Mouse (Mus musculus) induced T-regulatory cell, adult 2 months (primary cell): ENCODE measurements around the gene Dnm2.

Experiments
- DNase-seq: peaks from one replicate; pipeline ENCODE4 v3.0.0-alpha.2; 2012; ENCODE audit warnings: low read depth

The Dnm2 gene

DNA sequence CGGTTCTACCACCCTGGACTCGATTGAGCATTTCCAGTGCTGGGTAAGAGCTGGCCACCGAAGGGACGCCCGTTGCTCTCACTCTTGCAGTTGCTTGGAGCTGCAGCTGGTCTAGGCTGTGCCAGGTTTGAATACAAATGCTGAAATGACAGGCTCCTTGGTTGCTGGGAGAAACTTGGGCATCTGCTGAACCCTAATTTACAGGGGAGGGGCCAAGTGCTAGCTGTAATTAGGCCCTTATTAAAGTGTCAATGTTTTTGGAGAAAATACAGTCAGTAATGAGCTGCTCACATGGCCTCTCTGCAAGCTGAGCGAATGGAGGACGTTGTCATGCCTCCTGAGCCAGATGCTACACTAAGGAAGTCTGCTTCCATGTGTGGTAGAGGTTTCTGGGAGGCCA, 6.0 kb downstream of the Dnm2 start:
- no peak for DNase-seq

- no peak for DNase-seq
These were observed 7.4 kb downstream of the Dnm2 start for GRCm38 (mm10) chr9:21432066-21432465.

- no peak for DNase-seq
These were observed 9.1 kb downstream of the Dnm2 start for GRCm38 (mm10) chr9:21433766-21434165.

GRCm38 (mm10) chr9:21434410-21434809, 9.7 kb downstream of the Dnm2 start:
- no peak for DNase-seq

DNA sequence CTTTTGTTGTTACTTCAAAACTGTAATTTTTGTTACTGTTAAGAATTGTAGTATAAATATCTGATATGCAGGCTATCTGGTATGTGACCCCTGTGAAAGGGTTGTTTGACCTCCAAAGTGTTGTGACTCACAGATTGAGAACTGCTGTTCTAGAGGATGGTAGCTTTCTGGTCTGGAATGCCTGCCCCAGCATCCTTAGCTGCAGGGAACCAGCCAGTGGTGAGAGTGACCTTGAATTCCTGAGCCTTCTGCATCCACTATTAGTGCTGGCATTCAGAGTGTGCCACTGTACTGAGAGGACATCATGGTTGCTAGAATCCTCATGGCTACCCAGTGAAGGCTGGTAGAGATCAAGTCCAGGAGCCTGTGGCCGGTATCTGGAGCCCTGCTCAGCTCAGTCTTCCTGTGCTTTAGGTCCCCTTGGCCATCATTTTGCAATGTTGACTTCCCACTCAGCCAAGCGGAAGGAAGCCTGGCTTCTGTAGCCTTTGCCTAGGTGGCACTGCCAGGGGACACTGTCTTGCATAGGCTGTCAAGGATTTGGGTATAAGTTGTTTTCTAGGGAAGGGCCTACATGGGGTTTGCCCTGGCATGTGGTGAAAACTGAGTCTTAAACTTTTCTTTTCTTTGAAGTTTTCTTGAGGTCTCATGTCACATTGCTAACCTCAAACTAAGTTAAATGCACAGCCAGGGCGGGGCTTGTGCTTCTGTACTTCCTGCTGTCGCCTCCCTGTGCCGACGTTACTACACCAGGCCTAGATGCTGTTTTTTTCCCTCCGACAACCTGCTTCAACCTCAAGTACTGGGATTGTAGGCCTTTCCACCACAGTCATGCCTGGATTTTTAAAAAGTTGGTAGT, 11.3 kb downstream of the Dnm2 start:
- peak; percentile 92 for DNase-seq

GRCm38 (mm10) chr9:21437577-21437976, 12.9 kb downstream of the Dnm2 start:
- no peak for DNase-seq

DNA sequence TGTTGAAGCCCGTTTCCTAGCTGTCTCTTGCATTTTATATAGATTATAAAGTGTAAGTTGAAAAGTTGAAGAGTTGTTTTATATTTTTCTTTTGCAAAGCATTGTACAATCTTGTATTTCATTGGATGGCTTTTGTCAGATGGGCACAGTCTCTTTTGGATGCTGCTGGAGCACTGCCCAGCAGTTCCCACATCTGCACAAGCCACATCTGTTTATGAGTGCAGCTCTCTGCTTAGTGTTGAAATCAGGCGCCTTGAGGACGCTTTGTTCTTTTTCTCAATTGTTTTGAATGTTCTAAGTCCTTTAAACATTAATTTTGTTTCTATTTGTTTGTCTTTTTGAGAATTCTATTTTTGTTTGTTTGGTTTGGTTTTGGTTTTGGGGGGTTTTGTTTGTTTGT, 13.5 kb downstream of the Dnm2 start:
- DNase-seq = no peak

DNA sequence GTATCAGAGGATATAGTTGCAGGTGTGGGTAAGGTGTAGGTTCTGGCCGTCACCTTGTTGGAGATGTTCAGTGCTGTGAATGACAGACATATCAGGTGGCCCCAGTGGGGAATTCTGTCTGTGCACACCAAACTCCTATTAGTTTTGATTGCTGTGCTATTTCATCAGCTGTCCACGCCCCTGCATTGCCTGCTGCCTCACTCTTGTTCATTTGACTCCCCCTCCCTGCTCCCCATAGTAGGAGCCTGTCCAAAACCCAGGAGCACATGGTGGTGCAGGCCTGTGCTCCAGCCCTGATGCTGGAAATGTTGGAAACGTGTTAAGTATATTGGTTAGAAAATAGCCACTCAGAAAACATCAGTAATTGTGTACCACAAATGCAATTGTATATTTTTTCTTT, 14.7 kb downstream of the Dnm2 start:
- no peak for DNase-seq

- no peak for DNase-seq
These were observed 15.2 kb downstream of the Dnm2 start for GRCm38 (mm10) chr9:21439914-21440313.

DNA sequence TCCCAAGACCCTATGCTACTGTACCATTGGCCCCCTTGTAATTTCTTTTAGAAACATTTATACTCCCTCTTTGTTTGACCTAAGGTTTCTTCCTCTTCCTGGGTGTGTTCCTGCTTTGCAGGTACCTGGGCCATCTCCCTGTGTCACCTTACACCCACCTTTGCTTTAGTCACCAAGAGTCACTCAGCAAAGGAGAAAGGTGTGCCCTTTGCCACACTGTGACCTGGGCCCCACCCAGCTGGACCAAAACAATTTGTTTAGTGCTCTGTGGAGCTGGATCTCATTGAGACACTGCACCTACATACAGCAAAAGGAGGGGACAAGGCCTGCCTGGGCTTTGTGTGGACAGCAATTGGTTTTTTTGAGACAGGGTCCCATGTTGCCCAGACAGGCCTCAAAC, 15.7 kb downstream of the Dnm2 start:
- no peak for DNase-seq

- no peak for DNase-seq
These were observed 19.1 kb downstream of the Dnm2 start for GRCm38 (mm10) chr9:21443853-21444252.

DNA sequence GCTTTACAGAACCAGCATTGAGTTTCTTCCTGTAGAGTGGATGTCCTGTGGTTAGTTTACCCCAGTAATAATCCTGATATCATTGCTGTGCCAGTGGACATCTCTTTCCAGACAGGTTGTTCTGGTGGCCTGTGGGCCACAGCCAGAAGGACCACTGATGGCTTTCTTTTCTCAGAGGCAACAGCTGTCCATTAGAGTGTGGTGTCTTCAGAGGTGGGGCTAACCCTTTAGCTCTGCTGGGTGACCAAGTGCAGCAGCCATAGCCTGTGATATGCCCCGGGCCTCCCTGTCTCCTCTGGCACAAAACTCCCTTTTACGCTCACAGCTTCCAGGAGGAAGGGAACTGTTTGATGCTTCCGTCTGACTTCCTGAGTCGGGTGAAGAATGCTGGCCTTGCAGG, 19.9 kb downstream of the Dnm2 start:
- no peak for DNase-seq

DNA sequence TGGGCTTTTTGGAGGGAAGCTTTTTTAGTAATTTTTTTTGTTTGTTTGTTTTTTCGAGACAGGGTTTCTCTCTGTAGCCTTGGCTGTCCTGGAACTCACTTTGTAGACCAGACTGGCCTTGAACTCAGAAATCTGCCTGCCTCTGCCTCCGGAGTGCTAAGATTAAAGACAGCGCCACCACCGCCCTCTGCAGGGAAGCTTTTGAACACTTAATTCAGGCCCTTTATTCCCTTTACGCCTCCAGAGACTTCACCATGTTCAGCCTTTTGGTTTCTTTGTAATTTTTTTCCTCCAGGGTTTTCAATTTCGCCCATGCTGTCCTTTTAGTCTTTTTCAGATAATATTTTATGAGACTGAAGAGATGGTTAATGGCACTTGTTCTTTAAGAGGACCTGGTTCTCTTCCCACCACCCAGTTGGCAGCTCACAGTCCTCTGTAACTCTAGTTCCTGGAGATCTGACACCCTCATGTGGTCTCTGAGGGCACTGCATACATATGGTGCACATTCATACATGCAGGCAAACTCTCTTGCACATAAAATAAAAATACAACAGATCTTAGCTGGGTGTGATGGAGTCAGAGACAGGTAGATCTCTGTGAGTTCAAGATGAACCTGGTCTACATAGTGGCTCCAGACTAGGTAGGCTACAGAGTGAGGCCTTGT, 20.5 kb downstream of the Dnm2 start:
- no peak for DNase-seq

- no peak for DNase-seq
These were observed 23.1 kb downstream of the Dnm2 start for GRCm38 (mm10) chr9:21447778-21448177.

GRCm38 (mm10) chr9:21449710-21450109, 25.0 kb downstream of the Dnm2 start:
- no peak for DNase-seq

DNA sequence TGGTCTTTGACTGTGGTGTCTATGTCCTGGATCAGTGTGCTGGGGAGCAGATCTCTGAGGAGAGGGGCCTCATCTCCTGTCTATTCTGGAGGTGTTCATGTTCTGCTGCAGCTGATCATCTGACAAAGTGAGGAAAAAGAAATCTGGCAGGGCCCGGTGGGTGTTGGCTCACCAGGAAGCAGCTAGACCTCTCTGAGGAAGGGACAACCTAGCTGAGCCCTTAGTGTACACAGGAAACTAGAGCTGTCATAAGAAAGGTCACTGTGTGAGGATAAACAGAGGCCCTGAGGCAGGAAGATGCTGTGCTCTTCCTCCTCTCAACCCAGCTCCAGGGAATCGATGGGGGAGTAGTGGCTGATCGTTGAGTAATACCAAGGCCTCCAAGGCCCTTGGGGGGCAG, 25.6 kb downstream of the Dnm2 start:
- DNase-seq = peak; percentile 61

GRCm38 (mm10) chr9:21451391-21451790, 26.7 kb downstream of the Dnm2 start:
- peak; percentile 43 for DNase-seq

DNA sequence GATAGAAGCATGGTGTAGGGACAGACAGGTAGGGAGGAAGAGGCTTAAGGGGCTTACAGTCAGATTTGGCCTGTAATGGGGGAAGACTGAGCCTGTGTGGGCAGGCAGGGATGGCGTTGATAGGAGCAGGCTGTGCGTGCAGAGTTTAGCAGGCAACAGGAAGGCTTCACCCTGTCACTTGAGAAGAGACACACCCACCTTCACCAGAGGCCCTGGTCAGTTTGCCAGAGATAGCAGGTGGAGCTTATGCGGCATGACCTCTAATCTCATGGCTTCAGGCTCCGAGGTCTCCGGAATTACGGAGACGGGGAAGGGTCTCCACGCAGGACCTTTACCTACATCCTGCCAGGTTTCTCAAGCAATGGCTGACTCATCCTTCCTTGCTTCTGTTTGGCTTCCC, 27.2 kb downstream of the Dnm2 start:
- no peak for DNase-seq

DNA sequence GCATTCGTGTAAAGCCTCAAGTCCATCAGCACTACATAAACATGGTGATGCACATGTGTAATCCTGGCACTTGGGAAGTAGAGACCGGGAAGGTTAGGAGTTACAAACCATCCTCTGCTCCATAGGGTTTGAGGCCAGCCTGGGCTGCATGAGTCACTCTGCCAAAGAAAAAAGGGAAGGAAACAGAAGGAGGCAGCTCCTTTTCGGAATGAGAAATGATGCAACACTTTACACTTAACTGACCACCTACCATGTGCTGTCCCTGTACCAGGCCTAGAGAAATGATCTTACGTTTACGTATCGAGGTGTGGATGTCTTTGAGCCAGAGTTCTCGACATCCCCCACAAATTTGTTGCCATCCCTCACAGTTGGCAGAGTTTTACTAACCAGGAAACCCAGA, 28.3 kb downstream of the Dnm2 start:
- DNase-seq = no peak

- DNase-seq = no peak
These were observed 28.8 kb downstream of the Dnm2 start for GRCm38 (mm10) chr9:21453459-21453858.

- no peak for DNase-seq
These were observed 29.8 kb downstream of the Dnm2 start for GRCm38 (mm10) chr9:21454556-21454955.

DNA sequence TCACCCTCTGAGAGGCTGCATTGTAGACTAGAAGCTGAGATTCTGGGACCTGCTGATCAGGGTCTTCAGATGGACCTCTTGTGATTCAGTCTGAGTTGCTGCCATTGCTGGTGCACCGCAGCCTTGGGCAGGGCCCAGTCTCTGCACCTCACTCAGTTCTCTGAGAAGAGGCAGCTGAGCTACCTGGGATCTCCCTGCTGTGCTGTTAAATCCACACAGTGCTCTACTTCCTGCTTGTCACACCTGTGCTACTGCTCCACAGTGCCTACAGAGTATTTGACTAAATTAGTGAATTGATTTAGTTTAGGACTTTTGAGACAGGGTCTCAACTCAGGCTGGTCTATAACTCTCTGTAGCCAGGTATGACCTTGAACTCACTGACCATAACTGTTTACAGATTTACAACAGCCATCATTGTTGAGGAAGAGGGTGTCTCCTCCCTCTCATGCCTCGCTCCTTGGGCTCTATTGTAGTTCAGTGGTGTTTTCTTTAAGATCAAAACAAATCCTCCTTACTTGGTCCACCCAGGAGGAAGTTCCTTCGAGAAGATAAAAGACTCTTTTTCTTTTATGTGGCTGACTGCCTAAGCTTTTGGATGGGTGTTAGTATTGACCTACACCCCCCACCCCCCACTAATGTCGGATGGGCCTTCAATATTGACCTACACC, 30.5 kb downstream of the Dnm2 start:
- DNase-seq = peak; percentile 48
